Mouse (Mus musculus) lung, postnatal 25 days (tissue): ENCODE data around the gene Defb22.

ENCODE experiments used
- DNase-seq: peaks from one replicate; pipeline ENCODE4 v3.0.0; 2022; ENCODE audit warnings: low spot score

The Defb22 gene

GRCm38 (mm10) chr2:152490038-152490437, at the start of gene Defb22:
TSS of gene Defb22 (minus strand) at chr2:152490138.
- DNase-seq = no peak

- no peak for DNase-seq
Measured at GRCm38 (mm10) chr2:152517981-152518380, 28.0 kb upstream of the Defb22 start, which contains the start of gene Defb28. TSS of gene Defb28 (plus strand) at chr2:152518255.

- no peak for DNase-seq
Measured at GRCm38 (mm10) chr2:152516084-152516483, 26.1 kb upstream of the Defb22 start.

GRCm38 (mm10) chr2:152511592-152511991, 21.7 kb upstream of the Defb22 start, which contains the start of gene Defb26:
TSS of gene Defb26 (minus strand) at chr2:152511692.
- DNase-seq = no peak

- DNase-seq = no peak
Measured at GRCm38 (mm10) chr2:152503950-152504349, 14.0 kb upstream of the Defb22 start.

GRCm38 (mm10) chr2:152500863-152501229, 10.9 kb upstream of the Defb22 start:
- no peak for DNase-seq

- DNase-seq = no peak
Measured at GRCm38 (mm10) chr2:152500204-152500862, 10.4 kb upstream of the Defb22 start.

- no peak for DNase-seq
Measured at GRCm38 (mm10) chr2:152498020-152498419, 8.1 kb upstream of the Defb22 start.

- no peak for DNase-seq
Measured at GRCm38 (mm10) chr2:152493151-152493550, 3.2 kb upstream of the Defb22 start.

GRCm38 (mm10) chr2:152487024-152487423, 2.9 kb downstream of the Defb22 start:
- DNase-seq = no peak

- DNase-seq = peak; percentile 10
Measured at GRCm38 (mm10) chr2:152481726-152482125, 8.2 kb downstream of the Defb22 start.

- DNase-seq = no peak
Measured at GRCm38 (mm10) chr2:152480881-152481280, 9.1 kb downstream of the Defb22 start.

GRCm38 (mm10) chr2:152476763-152477162, 13.2 kb downstream of the Defb22 start, which contains the start of gene Defb20:
TSS of gene Defb20 (plus strand) at chr2:152477063.
- no peak for DNase-seq

GRCm38 (mm10) chr2:152472434-152472833, 17.5 kb downstream of the Defb22 start:
- no peak for DNase-seq

GRCm38 (mm10) chr2:152470973-152471372, 19.0 kb downstream of the Defb22 start:
- peak; percentile 47 for DNase-seq

GRCm38 (mm10) chr2:152464570-152465150, 25.3 kb downstream of the Defb22 start, which contains the start of gene Defb23:
TSS of gene Defb23 (minus strand) at chr2:152464620.
- no peak for DNase-seq

- DNase-seq = no peak
Measured at GRCm38 (mm10) chr2:152459241-152459640, 30.7 kb downstream of the Defb22 start.

- no peak for DNase-seq
Measured at GRCm38 (mm10) chr2:152452101-152452781, 37.7 kb downstream of the Defb22 start.

GRCm38 (mm10) chr2:152450241-152450640, 39.7 kb downstream of the Defb22 start:
- DNase-seq = peak; percentile 18

GRCm38 (mm10) chr2:152447461-152447860, 42.5 kb downstream of the Defb22 start:
- DNase-seq = no peak

- no peak for DNase-seq
Measured at GRCm38 (mm10) chr2:152446642-152447041, 43.3 kb downstream of the Defb22 start.

- no peak for DNase-seq
Measured at GRCm38 (mm10) chr2:152443281-152443680, 46.7 kb downstream of the Defb22 start.

GRCm38 (mm10) chr2:152442322-152442721, 47.6 kb downstream of the Defb22 start:
- DNase-seq = no peak
